Mouse (Mus musculus) embryonic fibroblast, embryonic 13.5 days (primary cell): ENCODE measurements around the gene Gm28047. TPM values are rescaled to one million over a fixed set of nuclear protein-coding genes. Genes with fewer than 3 reads are reported as not detected.

ENCODE experiments used
- H3K27ac ChIP-seq: 2 replicates; pipeline ENCODE4 v1.5.1; 2012; ENCODE audit warnings: low read length, control low read depth, inconsistent platforms; ENCODE audit not compliant: insufficient read depth
- H3K4me1 ChIP-seq: 2 replicates; pipeline ENCODE4 v1.6.1; 2011; ENCODE audit warnings: low read length; ENCODE audit not compliant: control insufficient read depth, insufficient read depth
- H3K4me3 ChIP-seq: 2 replicates; pipeline ENCODE4 v1.5.1; 2011; ENCODE audit warnings: mild to moderate bottlenecking, control low read depth, low read length; ENCODE audit not compliant: insufficient read depth
- CTCF ChIP-seq: IDR thresholded peaks from 2 replicates; pipeline ENCODE4 v1.5.1; 2011; ENCODE audit warnings: mild to moderate bottlenecking, control low read depth, low read length, moderate library complexity, borderline replicate concordance; ENCODE audit not compliant: insufficient read depth
- POLR2A ChIP-seq: IDR thresholded peaks from 2 replicates; pipeline ENCODE4 v1.6.1; 2011; ENCODE audit warnings: low read depth, mild to moderate bottlenecking, control low read depth, low read length, moderate library complexity
- polyA plus RNA-seq: library from polyadenylated mRNA; stranded (reverse); fragments of >200 nt; gene quantifications from 2 replicates; pipeline ENCODE4 v1.2.4, GENCODE M21; 2011; ENCODE audit warnings: low read depth; ENCODE audit not compliant: missing spikeins, insufficient read length

Gm28047 gene
- polyA plus RNA-seq, 1 experiment = 2.0 TPM

- H3K4me1 ChIP-seq = no peaks in the 10 kb centered on the region
- H3K27ac ChIP-seq = no peak overlapping the region
- TF ChIP-seq POLR2A = no peak
- no peak for TF ChIP-seq CTCF
- no peak overlapping the region for H3K4me3 ChIP-seq
Measured at GRCm38 (mm10) chr15:102583708-102584383, 41.0 kb downstream of the Gm28047 start.

GRCm38 (mm10) chr15:102581205-102581604 lies 43.7 kb downstream of the Gm28047 start:
- Histone ChIP-seq H3K27ac (no peak overlapping the region), H3K4me1 (no peaks in the 10 kb centered on the region), H3K4me3 (no peak overlapping the region)
- TF ChIP-seq CTCF = no peak

DNA sequence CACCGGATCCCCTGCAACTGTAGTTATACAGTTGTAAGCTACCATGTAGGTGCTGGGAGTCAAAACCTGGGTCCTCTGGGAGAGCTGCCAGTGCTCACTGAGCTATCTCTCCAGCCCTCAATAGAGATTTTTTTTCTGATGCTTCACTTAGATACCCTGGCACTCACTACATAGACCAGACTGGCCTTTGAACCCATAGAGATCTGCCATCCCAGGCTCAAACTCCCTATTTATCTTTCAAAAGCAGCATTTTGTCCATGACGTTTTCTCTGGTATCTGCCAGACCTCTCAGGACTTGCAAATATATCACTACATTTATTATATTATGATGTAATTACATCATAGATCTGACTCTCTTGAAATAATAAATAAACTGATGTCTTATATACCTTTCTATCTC lies 46.5 kb downstream of the Gm28047 start:
- no peak overlapping the region for H3K27ac ChIP-seq
- no peak overlapping the region for H3K4me3 ChIP-seq
- TF ChIP-seq CTCF = no peak
- no peak for TF ChIP-seq POLR2A
- no peaks in the 10 kb centered on the region for H3K4me1 ChIP-seq

- Histone ChIP-seq H3K4me1 (peaks cover 2% of the 10 kb centered on the region), H3K27ac (no peak overlapping the region), H3K4me3 (no peak overlapping the region)
- no peak for TF ChIP-seq CTCF
- no peak for TF ChIP-seq POLR2A
Measured at GRCm38 (mm10) chr15:102576972-102577371, 47.9 kb downstream of the Gm28047 start.

GRCm38 (mm10) chr15:102572081-102572480 lies 52.8 kb downstream of the Gm28047 start:
- H3K27ac ChIP-seq = peak overlapping the region; percentile 57
- TF ChIP-seq CTCF = no peak
- TF ChIP-seq POLR2A = no peak
- H3K4me1 ChIP-seq = peaks cover 4% of the 10 kb centered on the region
- H3K4me3 ChIP-seq = no peak overlapping the region

- H3K27ac ChIP-seq = no peak overlapping the region
- no peak overlapping the region for H3K4me3 ChIP-seq
- TF ChIP-seq POLR2A = no peak
- TF ChIP-seq CTCF = no peak
- peaks cover 4% of the 10 kb centered on the region for H3K4me1 ChIP-seq
Measured at GRCm38 (mm10) chr15:102567849-102568248, 57.0 kb downstream of the Gm28047 start.

- Histone ChIP-seq H3K4me3 (no peak overlapping the region), H3K27ac (no peak overlapping the region), H3K4me1 (no peaks in the 10 kb centered on the region)
- TF ChIP-seq CTCF = no peak
- TF ChIP-seq POLR2A = no peak
Measured at GRCm38 (mm10) chr15:102563681-102564080, 61.2 kb downstream of the Gm28047 start.

GRCm38 (mm10) chr15:102563061-102563460 lies 61.8 kb downstream of the Gm28047 start:
- Histone ChIP-seq H3K4me3 (no peak overlapping the region), H3K27ac (no peak overlapping the region), H3K4me1 (no peaks in the 10 kb centered on the region)
- TF ChIP-seq POLR2A (no peak), CTCF (no peak)

DNA sequence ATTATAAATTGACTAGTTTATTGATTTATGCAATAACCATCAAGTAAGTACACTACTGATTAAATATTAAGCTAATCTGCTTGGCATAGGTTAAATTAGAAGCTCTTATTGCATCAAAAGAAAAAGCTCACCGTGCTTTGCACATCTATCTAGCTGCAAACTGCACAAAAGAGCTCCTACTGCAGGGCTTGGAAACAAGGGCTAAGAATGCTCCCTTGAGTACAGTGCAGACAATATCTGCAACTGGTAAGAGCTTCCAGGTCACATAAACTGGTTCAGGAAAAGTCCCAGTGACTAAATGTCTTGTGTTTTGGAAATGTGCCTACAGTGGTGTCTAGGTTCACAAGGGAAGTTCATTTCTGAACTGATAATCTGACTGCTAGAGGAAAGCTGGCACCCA lies 62.4 kb downstream of the Gm28047 start:
- TF ChIP-seq CTCF (no peak), POLR2A (no peak)

GRCm38 (mm10) chr15:102557580-102557979 lies 67.3 kb downstream of the Gm28047 start:
- no peak overlapping the region for H3K27ac ChIP-seq
- TF ChIP-seq CTCF (no peak), POLR2A (no peak)
- H3K4me1 ChIP-seq = no peaks in the 10 kb centered on the region

More for the DNA sequence above, 62.4 kb downstream of the Gm28047 start:
- H3K4me1 ChIP-seq = no peaks in the 10 kb centered on the region
- H3K4me3 ChIP-seq = no peak overlapping the region
- H3K27ac ChIP-seq = no peak overlapping the region

More at GRCm38 (mm10) chr15:102557580-102557979, 67.3 kb downstream of the Gm28047 start:
- H3K4me3 ChIP-seq = no peak overlapping the region
